In genomic region chr2:122378421-122379291, GRCm38 (mm10) we compare ENCODE assay signal across 8 mouse cellular contexts. TPM values are rescaled to one million over a fixed set of nuclear protein-coding genes. Genes with fewer than 3 reads are reported as not detected.
DNase-seq lines count a peak whose midpoint lies in the region; ATAC-seq and TF ChIP-seq lines count a peak whose summit lies in the region.

No protein-coding gene starts in this region.

- no peak for TF ChIP-seq POLR2A in limb, embryonic 14.5 days (IDR thresholded peaks at IDR 0.05; ENCODE audit: borderline replicate concordance, extremely low read depth, insufficient read depth, insufficient read length)

- H3K9ac ChIP-seq in embryonic facial prominence, embryonic 12.5 days = no peak overlapping the region
- no peak overlapping the region for H3K9ac ChIP-seq in hindbrain, embryonic 11.5 days (ENCODE audit: low read depth, low read length)
- H3K9ac ChIP-seq in limb, embryonic 14.5 days (ENCODE audit: low read depth, low read length, severe bottlenecking) = no peak overlapping the region
- H3K9ac ChIP-seq in midbrain, embryonic 16.5 days (ENCODE audit: low read depth, low read length) = peak overlapping the region; percentile 13; the same call in 1 of the 2 replicates

- peak overlapping the region; percentile 42 for H3K4me2 ChIP-seq in embryonic facial prominence, embryonic 12.5 days (replicated peaks)
- peak overlapping the region; percentile 40 for H3K4me2 ChIP-seq in hindbrain, embryonic 11.5 days (replicated peaks; ENCODE audit: low read depth, low read length)
- H3K4me2 ChIP-seq in limb, embryonic 14.5 days (replicated peaks; ENCODE audit: low read depth, low read length, severe bottlenecking) = peak overlapping the region; percentile 49
- H3K4me2 ChIP-seq in midbrain, embryonic 16.5 days (ENCODE audit: low read length) = peak overlapping the region; percentile 47

- peak; percentile 51 for DNase-seq in adrenal gland, adult 2 months
- DNase-seq in adrenal gland, adult 8-10 months = no peak
- peak; percentile 90 for DNase-seq in ES-CJ7 (ENCODE audit: low read depth, low spot score)
- DNase-seq in hindbrain, embryonic 11.5 days (ENCODE audit: low spot score) = peak; percentile 60
- DNase-seq in limb, embryonic 14.5 days (ENCODE audit: low spot score) = peak; percentile 76
- no peak for DNase-seq in urinary bladder, postnatal 25 days (ENCODE audit: low spot score)

- no peak for ATAC-seq in embryonic facial prominence, embryonic 12.5 days (ENCODE audit: insufficient number of reproducible peaks, insufficient read depth, low FRiP score, low TSS enrichment)
- ATAC-seq in hindbrain, embryonic 11.5 days (ENCODE audit: low FRiP score) = no peak
- ATAC-seq in limb, embryonic 14.5 days (ENCODE audit: low FRiP score, low read depth) = no peak
- ATAC-seq in midbrain, embryonic 16.5 days = no peak

- 20% methylated on average over 8 of the region's 8 CpGs for WGBS in embryonic facial prominence, embryonic 12.5 days
- 18% methylated on average over 8 of the region's 8 CpGs for WGBS in hindbrain, embryonic 11.5 days
- WGBS in limb, embryonic 14.5 days = 19% methylated on average over 8 of the region's 8 CpGs
- 16% methylated on average over 8 of the region's 8 CpGs for WGBS in midbrain, embryonic 16.5 days

- H3K27me3 ChIP-seq in embryonic facial prominence, embryonic 12.5 days = no peaks in the 10 kb centered on the region
- no peaks in the 10 kb centered on the region for H3K27me3 ChIP-seq in hindbrain, embryonic 11.5 days (ENCODE audit: control insufficient read depth, insufficient read depth, low read length)
- no peaks in the 10 kb centered on the region for H3K27me3 ChIP-seq in limb, embryonic 14.5 days (ENCODE audit: control insufficient read depth, insufficient read depth, low read length)
- no peaks in the 10 kb centered on the region for H3K27me3 ChIP-seq in midbrain, embryonic 16.5 days (ENCODE audit: control insufficient read depth, insufficient read depth, low read depth, low read length)

- 0 out of 2 replicates have a peak, but pooled peaks cover 3% of the 10 kb centered on the region for H3K4me1 ChIP-seq in embryonic facial prominence, embryonic 12.5 days
- H3K4me1 ChIP-seq in hindbrain, embryonic 11.5 days (replicated peaks; ENCODE audit: control insufficient read depth, insufficient read depth, low read length) = no peaks in the 10 kb centered on the region
- H3K4me1 ChIP-seq in limb, embryonic 14.5 days (ENCODE audit: control insufficient read depth, insufficient read depth, low read length) = no peaks in the 10 kb centered on the region
- peaks cover 3% of the 10 kb centered on the region; the same call in 1 of the 2 replicates for H3K4me1 ChIP-seq in midbrain, embryonic 16.5 days (ENCODE audit: control insufficient read depth, insufficient read depth, low read length)

- no peaks in the 10 kb centered on the region for H3K9me3 ChIP-seq in embryonic facial prominence, embryonic 12.5 days
- H3K9me3 ChIP-seq in hindbrain, embryonic 11.5 days (ENCODE audit: control insufficient read depth, low read length) = no peaks in the 10 kb centered on the region
- H3K9me3 ChIP-seq in limb, embryonic 14.5 days (ENCODE audit: control insufficient read depth, low read length) = no peaks in the 10 kb centered on the region
- H3K9me3 ChIP-seq in midbrain, embryonic 16.5 days (replicated peaks; ENCODE audit: control insufficient read depth, low read length, poor library complexity, severe bottlenecking) = no peaks in the 10 kb centered on the region

- peak overlapping the region; percentile 59 for H3K4me3 ChIP-seq in embryonic facial prominence, embryonic 12.5 days
- peak overlapping the region; percentile 65; the same call in 1 of the 2 replicates for H3K4me3 ChIP-seq in hindbrain, embryonic 11.5 days (ENCODE audit: low read depth, low read length)
- peak overlapping the region; percentile 65 for H3K4me3 ChIP-seq in limb, embryonic 14.5 days (replicated peaks; ENCODE audit: low read length)
- peak overlapping the region; percentile 50 for H3K4me3 ChIP-seq in midbrain, embryonic 16.5 days (ENCODE audit: low read depth, low read length)

- H3K36me3 ChIP-seq in embryonic facial prominence, embryonic 12.5 days = no peaks in the 10 kb centered on the region
- H3K36me3 ChIP-seq in hindbrain, embryonic 11.5 days (ENCODE audit: control insufficient read depth, insufficient read depth, low read length) = no peaks in the 10 kb centered on the region
- no peaks in the 10 kb centered on the region for H3K36me3 ChIP-seq in limb, embryonic 14.5 days (ENCODE audit: control insufficient read depth, insufficient read depth, low read length)
- no peaks in the 10 kb centered on the region for H3K36me3 ChIP-seq in midbrain, embryonic 16.5 days (ENCODE audit: control insufficient read depth, insufficient read depth, low read length)

- no peak overlapping the region for H3K27ac ChIP-seq in embryonic facial prominence, embryonic 12.5 days
- H3K27ac ChIP-seq in hindbrain, embryonic 11.5 days (ENCODE audit: low read depth, low read length) = no peak overlapping the region
- no peak overlapping the region for H3K27ac ChIP-seq in limb, embryonic 14.5 days (replicated peaks; ENCODE audit: low read depth, low read length)
- H3K27ac ChIP-seq in midbrain, embryonic 16.5 days (ENCODE audit: low read length) = peak overlapping the region; percentile 92

RNA-seq across cellular contexts. Expression of gene Shf, which starts 9.7 kb away (rescaled TPM):
- 10 to 100 TPM in 1 of 2 experiments, 1 to 10 TPM in 1; 6.0 to 13.0 TPM for total RNA-seq in adrenal gland, adult 2 months (2021)
- polyA plus RNA-seq in adrenal gland, adult 2 months (2012; rRNA removed) = 12.3 and 15.9 TPM in 2 replicates
- 10 to 100 TPM in 2 of 4 experiments, 1 to 10 TPM in 2; 8.1 to 18.5 (median 13.8) TPM for total RNA-seq in adrenal gland, adult 8-10 months (2022)
- 6.5 and 6.9 TPM in 2 replicates for polyA plus RNA-seq in embryonic facial prominence, embryonic 12.5 days (2016; fragmentation: Nextera tagmentation; extraction: Ambion mirVana)
- polyA plus RNA-seq in hindbrain, embryonic 11.5 days (2014; fragmentation: Nextera tagmentation; extraction: Ambion mirVana) = 10.3 and 11.7 TPM in 2 replicates
- polyA plus RNA-seq in limb, embryonic 14.5 days (2012; rRNA removed) = 34.1 and 34.2 TPM in 2 replicates
- polyA plus RNA-seq in limb, embryonic 14.5 days (2014; fragmentation: Nextera tagmentation; extraction: Ambion mirVana) = 6.5 and 7.8 TPM in 2 replicates
- polyA plus RNA-seq in midbrain, embryonic 16.5 days (2015; fragmentation: Nextera tagmentation; extraction: Ambion mirVana) = 8.9 and 9.5 TPM in 2 replicates

RNA-seq across cellular contexts. Expression of gene Slc28a2, which starts 47.6 kb away (rescaled TPM):
- 1 to 10 TPM; 1.5 to 2.7 TPM for total RNA-seq in adrenal gland, adult 2 months (2021)
- polyA plus RNA-seq in adrenal gland, adult 2 months (2012; rRNA removed) = 0.83 and 2.0 TPM in 2 replicates
- 1 to 10 TPM in 3 of 4 experiments, under 1 TPM in 1; 0.84 to 4.8 (median 2.1) TPM for total RNA-seq in adrenal gland, adult 8-10 months (2022)
- 0.12 TPM in 1 of 2 replicates, not detected in the other for polyA plus RNA-seq in embryonic facial prominence, embryonic 12.5 days (2016; fragmentation: Nextera tagmentation; extraction: Ambion mirVana)
- 0.07 TPM in 1 of 2 replicates, not detected in the other for polyA plus RNA-seq in hindbrain, embryonic 11.5 days (2014; fragmentation: Nextera tagmentation; extraction: Ambion mirVana)
- 1.0 and 1.4 TPM in 2 replicates for polyA plus RNA-seq in limb, embryonic 14.5 days (2012; rRNA removed)
- polyA plus RNA-seq in limb, embryonic 14.5 days (2014; fragmentation: Nextera tagmentation; extraction: Ambion mirVana) = 0.50 and 0.78 TPM in 2 replicates
- polyA plus RNA-seq in midbrain, embryonic 16.5 days (2015; fragmentation: Nextera tagmentation; extraction: Ambion mirVana) = not detected in 2 replicates

Comparison
In these comparisons a context has a peak if more than half of its experiments do, and no peak if none do; other contexts are left out.
1. DNase-seq: peak in adrenal gland, adult 2 months (single experiment), ES-CJ7 (single experiment), hindbrain, embryonic 11.5 days (single experiment) and limb, embryonic 14.5 days (single experiment); none in adrenal gland, adult 8-10 months (single experiment) and urinary bladder, postnatal 25 days (single experiment).
2. Peak in every context shown above with its lines, with median percentiles within 50 percentile points of each other: H3K4me2 ChIP-seq and H3K4me3 ChIP-seq.